Mouse (Mus musculus): ENCODE measurements around the gene Cds2. TPM values are rescaled to one million over a fixed set of nuclear protein-coding genes. Genes with fewer than 3 reads are reported as not detected.

The Cds2 gene
- polyA plus RNA-seq, 1 experiment = 30.3 TPM

- H3K4me2 ChIP-seq (ENCODE audit: low read depth) = no peak overlapping the region
- H3K27me3 ChIP-seq (ENCODE audit: control insufficient read depth, insufficient read depth, insufficient read length) = no peaks in the 10 kb centered on the region
- no peaks in the 10 kb centered on the region for H3K79me2 ChIP-seq (ENCODE audit: control insufficient read depth, insufficient read depth)
- peaks cover 13% of the 10 kb centered on the region for H3K36me3 ChIP-seq (ENCODE audit: control insufficient read depth, insufficient read depth)
- TF ChIP-seq E2F4 (IDR thresholded peaks at IDR 0.05; ENCODE audit: insufficient read depth) = no peak
- TF ChIP-seq CEBPB (IDR thresholded peaks at IDR 0.05; ENCODE audit: insufficient read depth, poor library complexity, severe bottlenecking) = no peak
- TF ChIP-seq MYOD1 (IDR thresholded peaks at IDR 0.05; ENCODE audit: control insufficient read depth in 1 of 3, insufficient read length in 2 of 3, low read depth in 2 of 3) = no peak
- no peak for TF ChIP-seq MAX (IDR thresholded peaks at IDR 0.05; ENCODE audit: low read depth)
- TF ChIP-seq POLR2A (IDR thresholded peaks at IDR 0.05; ENCODE audit: insufficient read length, low read depth) = no peak
- no peak for TF ChIP-seq USF1 (IDR thresholded peaks at IDR 0.05; ENCODE audit: low read depth)
- no peak for TF ChIP-seq TCF12 (IDR thresholded peaks at IDR 0.05; ENCODE audit: insufficient read depth, poor library complexity, severe bottlenecking)
- no peak for TF ChIP-seq REST (IDR thresholded peaks at IDR 0.05; ENCODE audit: insufficient read depth, insufficient read length)
- TF ChIP-seq POLR2AphosphoS2 (IDR thresholded peaks at IDR 0.05; ENCODE audit: insufficient read length, low read depth) = no peak
- no peak for TF ChIP-seq TCF3 (IDR thresholded peaks at IDR 0.05; ENCODE audit: insufficient read length, low read depth)
- no peak for TF ChIP-seq SRF (IDR thresholded peaks at IDR 0.05; ENCODE audit: control insufficient read depth, insufficient read length, low read depth)
- no peak for TF ChIP-seq MYOG (IDR thresholded peaks at IDR 0.05; ENCODE audit: control insufficient read depth in 1 of 3, insufficient read depth in 1 of 3, insufficient read length in 2 of 3, low read depth in 2 of 3)
- H3K4me3 ChIP-seq = no peak overlapping the region
- H3ac ChIP-seq (ENCODE audit: control insufficient read depth, insufficient read length) = no peak overlapping the region
Observed at GRCm38 (mm10) chr2:132305988-132306387, 43.0 kb downstream of the Cds2 start.

- no peak overlapping the region for H3ac ChIP-seq (ENCODE audit: control insufficient read depth, insufficient read length)
- no peaks in the 10 kb centered on the region for H3K79me2 ChIP-seq (ENCODE audit: control insufficient read depth, insufficient read depth)
- no peak for TF ChIP-seq MAX (IDR thresholded peaks at IDR 0.05; ENCODE audit: low read depth)
- H3K36me3 ChIP-seq (ENCODE audit: control insufficient read depth, insufficient read depth) = peaks cover 9% of the 10 kb centered on the region
- H3K27me3 ChIP-seq (ENCODE audit: control insufficient read depth, insufficient read depth, insufficient read length) = no peaks in the 10 kb centered on the region
- no peak overlapping the region for H3K4me2 ChIP-seq (ENCODE audit: low read depth)
- no peak overlapping the region for H3K4me3 ChIP-seq
Observed at GRCm38 (mm10) chr2:132307213-132307843, 44.4 kb downstream of the Cds2 start.

GRCm38 (mm10) chr2:132308829-132309228 lies 45.9 kb downstream of the Cds2 start:
- Histone ChIP-seq H3K4me2 (ENCODE audit: low read depth) (no peak overlapping the region), H3K27me3 (ENCODE audit: control insufficient read depth, insufficient read depth, insufficient read length) (no peaks in the 10 kb centered on the region), H3ac (ENCODE audit: control insufficient read depth, insufficient read length) (no peak overlapping the region), H3K36me3 (ENCODE audit: control insufficient read depth, insufficient read depth) (no peaks in the 10 kb centered on the region), H3K4me3 (no peak overlapping the region), H3K79me2 (ENCODE audit: control insufficient read depth, insufficient read depth) (no peaks in the 10 kb centered on the region)
- TF ChIP-seq POLR2AphosphoS2 (IDR thresholded peaks at IDR 0.05; ENCODE audit: insufficient read length, low read depth) (no peak), SRF (IDR thresholded peaks at IDR 0.05; ENCODE audit: control insufficient read depth, insufficient read length, low read depth) (no peak)

GRCm38 (mm10) chr2:132309398-132309930 lies 46.5 kb downstream of the Cds2 start:
- no peaks in the 10 kb centered on the region for H3K27me3 ChIP-seq (ENCODE audit: control insufficient read depth, insufficient read depth, insufficient read length)
- H3ac ChIP-seq (ENCODE audit: control insufficient read depth, insufficient read length) = no peak overlapping the region
- H3K36me3 ChIP-seq (ENCODE audit: control insufficient read depth, insufficient read depth) = no peaks in the 10 kb centered on the region
- H3K4me3 ChIP-seq = no peak overlapping the region
- H3K79me2 ChIP-seq (ENCODE audit: control insufficient read depth, insufficient read depth) = no peaks in the 10 kb centered on the region
- no peak for TF ChIP-seq POLR2A (IDR thresholded peaks at IDR 0.05; ENCODE audit: insufficient read length, low read depth)
- TF ChIP-seq MAX (IDR thresholded peaks at IDR 0.05; ENCODE audit: low read depth) = no peak
- no peak for TF ChIP-seq MYOD1 (IDR thresholded peaks at IDR 0.05; ENCODE audit: control insufficient read depth in 1 of 3, insufficient read length in 2 of 3, low read depth in 2 of 3)
- no peak for TF ChIP-seq SRF (IDR thresholded peaks at IDR 0.05; ENCODE audit: control insufficient read depth, insufficient read length, low read depth)
- TF ChIP-seq TCF3 (IDR thresholded peaks at IDR 0.05; ENCODE audit: insufficient read length, low read depth) = no peak
- no peak for TF ChIP-seq USF1 (IDR thresholded peaks at IDR 0.05; ENCODE audit: low read depth)
- no peak for TF ChIP-seq MYOG (IDR thresholded peaks at IDR 0.05; ENCODE audit: control insufficient read depth in 1 of 3, insufficient read depth in 1 of 3, insufficient read length in 2 of 3, low read depth in 2 of 3)
- TF ChIP-seq POLR2AphosphoS2 (IDR thresholded peaks at IDR 0.05; ENCODE audit: insufficient read length, low read depth) = no peak
- TF ChIP-seq REST (IDR thresholded peaks at IDR 0.05; ENCODE audit: insufficient read depth, insufficient read length) = no peak
- no peak for TF ChIP-seq E2F4 (IDR thresholded peaks at IDR 0.05; ENCODE audit: insufficient read depth)
- TF ChIP-seq TCF12 (IDR thresholded peaks at IDR 0.05; ENCODE audit: insufficient read depth, poor library complexity, severe bottlenecking) = no peak
- no peak for TF ChIP-seq CEBPB (IDR thresholded peaks at IDR 0.05; ENCODE audit: insufficient read depth, poor library complexity, severe bottlenecking)
- no peak overlapping the region for H3K4me2 ChIP-seq (ENCODE audit: low read depth)

GRCm38 (mm10) chr2:132312616-132313015 lies 49.7 kb downstream of the Cds2 start:
- no peaks in the 10 kb centered on the region for H3K79me2 ChIP-seq (ENCODE audit: control insufficient read depth, insufficient read depth)
- H3K36me3 ChIP-seq (ENCODE audit: control insufficient read depth, insufficient read depth) = no peaks in the 10 kb centered on the region
- H3K27me3 ChIP-seq (ENCODE audit: control insufficient read depth, insufficient read depth, insufficient read length) = no peaks in the 10 kb centered on the region
- H3K4me3 ChIP-seq = no peak overlapping the region
- TF ChIP-seq MYOG (IDR thresholded peaks at IDR 0.05; ENCODE audit: control insufficient read depth in 1 of 3, insufficient read depth in 1 of 3, insufficient read length in 2 of 3, low read depth in 2 of 3) (no peak), MYOD1 (IDR thresholded peaks at IDR 0.05; ENCODE audit: control insufficient read depth in 1 of 3, insufficient read length in 2 of 3, low read depth in 2 of 3) (no peak), TCF12 (IDR thresholded peaks at IDR 0.05; ENCODE audit: insufficient read depth, poor library complexity, severe bottlenecking) (no peak), USF1 (IDR thresholded peaks at IDR 0.05; ENCODE audit: low read depth) (no peak), CEBPB (IDR thresholded peaks at IDR 0.05; ENCODE audit: insufficient read depth, poor library complexity, severe bottlenecking) (no peak), E2F4 (IDR thresholded peaks at IDR 0.05; ENCODE audit: insufficient read depth) (no peak), TCF3 (IDR thresholded peaks at IDR 0.05; ENCODE audit: insufficient read length, low read depth) (no peak), SRF (IDR thresholded peaks at IDR 0.05; ENCODE audit: control insufficient read depth, insufficient read length, low read depth) (no peak), MAX (IDR thresholded peaks at IDR 0.05; ENCODE audit: low read depth) (no peak), REST (IDR thresholded peaks at IDR 0.05; ENCODE audit: insufficient read depth, insufficient read length) (no peak), POLR2A (IDR thresholded peaks at IDR 0.05; ENCODE audit: insufficient read length, low read depth) (no peak), POLR2AphosphoS2 (IDR thresholded peaks at IDR 0.05; ENCODE audit: insufficient read length, low read depth) (no peak)
- H3K4me2 ChIP-seq (ENCODE audit: low read depth) = no peak overlapping the region
- H3ac ChIP-seq (ENCODE audit: control insufficient read depth, insufficient read length) = no peak overlapping the region
